Mouse (Mus musculus): Measurements from ENCODE around the gene Fstl3. TPM values are rescaled to one million over a fixed set of nuclear protein-coding genes. Genes with fewer than 3 reads are reported as not detected.

The Fstl3 gene
- polyA plus RNA-seq, 1 experiment from 2014 or later = 21.9 TPM

Other genes starting within 250 kb of the Fstl3 start
- gene Plpp2, start 243.5 kb upstream of the Fstl3 start, polyA plus RNA-seq (2016; fragmentation: Nextera tagmentation; extraction: Ambion mirVana) = 12.0 and 12.3 TPM in 2 replicates
- gene Mier2, start 222.1 kb upstream of the Fstl3 start, polyA plus RNA-seq (2016; fragmentation: Nextera tagmentation; extraction: Ambion mirVana) = 38.2 and 38.7 TPM in 2 replicates
- gene Theg, start 189.9 kb upstream of the Fstl3 start, polyA plus RNA-seq (2016; fragmentation: Nextera tagmentation; extraction: Ambion mirVana) = not detected in 2 replicates
- not detected in 2 replicates for gene C2cd4c, start 163.2 kb upstream of the Fstl3 start, polyA plus RNA-seq (2016; fragmentation: Nextera tagmentation; extraction: Ambion mirVana)
- 2.7 and 3.0 TPM in 2 replicates for gene Shc2, start 139.4 kb upstream of the Fstl3 start, polyA plus RNA-seq (2016; fragmentation: Nextera tagmentation; extraction: Ambion mirVana)
- not detected in 2 replicates for gene Odf3l2, start 131.5 kb upstream of the Fstl3 start, polyA plus RNA-seq (2016; fragmentation: Nextera tagmentation; extraction: Ambion mirVana)
- 0.23 and 1.0 TPM in 2 replicates for gene Madcam1, start 112.7 kb upstream of the Fstl3 start, polyA plus RNA-seq (2016; fragmentation: Nextera tagmentation; extraction: Ambion mirVana)
- gene Tpgs1, start 107.9 kb upstream of the Fstl3 start, polyA plus RNA-seq (2016; fragmentation: Nextera tagmentation; extraction: Ambion mirVana) = 41.9 and 46.0 TPM in 2 replicates
- gene Cdc34, start 95.1 kb upstream of the Fstl3 start, polyA plus RNA-seq (2016; fragmentation: Nextera tagmentation; extraction: Ambion mirVana) = 151 and 152 TPM in 2 replicates
- 0.78 and 0.83 TPM in 2 replicates for gene Gzmm, start 88.3 kb upstream of the Fstl3 start, polyA plus RNA-seq (2016; fragmentation: Nextera tagmentation; extraction: Ambion mirVana)
- gene Bsg, start 72.8 kb upstream of the Fstl3 start, polyA plus RNA-seq (2016; fragmentation: Nextera tagmentation; extraction: Ambion mirVana) = 1,289 and 1,310 TPM in 2 replicates
- not detected in 2 replicates for gene Hcn2, start 60.6 kb upstream of the Fstl3 start, polyA plus RNA-seq (2016; fragmentation: Nextera tagmentation; extraction: Ambion mirVana)
- 35.4 and 35.9 TPM in 2 replicates for gene Polrmt, start 30.7 kb upstream of the Fstl3 start, polyA plus RNA-seq (2016; fragmentation: Nextera tagmentation; extraction: Ambion mirVana)
- gene Fgf22, start 22.2 kb upstream of the Fstl3 start, polyA plus RNA-seq (2016; fragmentation: Nextera tagmentation; extraction: Ambion mirVana) = 0.22 and 0.38 TPM in 2 replicates
- 78.7 and 78.9 TPM in 2 replicates for gene Rnf126, start 10.3 kb upstream of the Fstl3 start, polyA plus RNA-seq (2016; fragmentation: Nextera tagmentation; extraction: Ambion mirVana)
- 0.24 TPM in 1 of 2 replicates, not detected in the other for gene Prss57, start 13.7 kb downstream of the Fstl3 start, polyA plus RNA-seq (2016; fragmentation: Nextera tagmentation; extraction: Ambion mirVana)
- 72.4 and 80.8 TPM in 2 replicates for gene Palm, start 16.3 kb downstream of the Fstl3 start, polyA plus RNA-seq (2016; fragmentation: Nextera tagmentation; extraction: Ambion mirVana)
- gene Misp, start 43.7 kb downstream of the Fstl3 start, polyA plus RNA-seq (2016; fragmentation: Nextera tagmentation; extraction: Ambion mirVana) = 0.40 and 0.60 TPM in 2 replicates
- gene Ptbp1, start 77.2 kb downstream of the Fstl3 start, polyA plus RNA-seq (2016; fragmentation: Nextera tagmentation; extraction: Ambion mirVana) = 139 and 142 TPM in 2 replicates
- 1.8 and 2.0 TPM in 2 replicates for gene Prtn3, start 97.2 kb downstream of the Fstl3 start, polyA plus RNA-seq (2016; fragmentation: Nextera tagmentation; extraction: Ambion mirVana)
- gene Plppr3, start 97.4 kb downstream of the Fstl3 start, polyA plus RNA-seq (2016; fragmentation: Nextera tagmentation; extraction: Ambion mirVana) = 14.2 and 15.5 TPM in 2 replicates
- 0.47 TPM in 1 of 2 replicates, not detected in the other for gene Elane, start 109.0 kb downstream of the Fstl3 start, polyA plus RNA-seq (2016; fragmentation: Nextera tagmentation; extraction: Ambion mirVana)
- not detected in 2 replicates for gene Cfd, start 113.6 kb downstream of the Fstl3 start, polyA plus RNA-seq (2016; fragmentation: Nextera tagmentation; extraction: Ambion mirVana)
- gene Med16, start 131.7 kb downstream of the Fstl3 start, polyA plus RNA-seq (2016; fragmentation: Nextera tagmentation; extraction: Ambion mirVana) = 48.3 and 50.1 TPM in 2 replicates
- 16.8 and 19.3 TPM in 2 replicates for gene Gm26602, start 133.6 kb downstream of the Fstl3 start, polyA plus RNA-seq (2016; fragmentation: Nextera tagmentation; extraction: Ambion mirVana)
- gene Kiss1r, start 139.7 kb downstream of the Fstl3 start, polyA plus RNA-seq (2016; fragmentation: Nextera tagmentation; extraction: Ambion mirVana) = 0.45 and 0.55 TPM in 2 replicates
- gene R3hdm4, start 143.9 kb downstream of the Fstl3 start, polyA plus RNA-seq (2016; fragmentation: Nextera tagmentation; extraction: Ambion mirVana) = 92.8 and 97.3 TPM in 2 replicates
- 6.3 and 8.3 TPM in 2 replicates for gene Arid3a, start 149.8 kb downstream of the Fstl3 start, polyA plus RNA-seq (2016; fragmentation: Nextera tagmentation; extraction: Ambion mirVana)
- gene Wdr18, start 182.9 kb downstream of the Fstl3 start, polyA plus RNA-seq (2016; fragmentation: Nextera tagmentation; extraction: Ambion mirVana) = 78.8 and 89.6 TPM in 2 replicates
- 0.12 and 0.29 TPM in 2 replicates for gene Grin3b, start 193.4 kb downstream of the Fstl3 start, polyA plus RNA-seq (2016; fragmentation: Nextera tagmentation; extraction: Ambion mirVana)
- gene Tmem259, start 207.1 kb downstream of the Fstl3 start, polyA plus RNA-seq (2016; fragmentation: Nextera tagmentation; extraction: Ambion mirVana) = 20.8 and 20.9 TPM in 2 replicates
- 302 and 307 TPM in 2 replicates for gene Cnn2, start 211.3 kb downstream of the Fstl3 start, polyA plus RNA-seq (2016; fragmentation: Nextera tagmentation; extraction: Ambion mirVana)
- gene Abca7, start 219.2 kb downstream of the Fstl3 start, polyA plus RNA-seq (2016; fragmentation: Nextera tagmentation; extraction: Ambion mirVana) = 4.5 and 5.1 TPM in 2 replicates
- gene Arhgap45, start 239.4 kb downstream of the Fstl3 start, polyA plus RNA-seq (2016; fragmentation: Nextera tagmentation; extraction: Ambion mirVana) = 7.5 and 8.5 TPM in 2 replicates

Measured in heart, embryonic 12.5 days (tissue).